Mouse (Mus musculus) heart, postnatal 36 days (tissue): ENCODE measurements at regions not wholly inside any gene's neighbourhood (a gene's known extent, or its start where the extent isn't known, plus 50 kb on each side); places are given as distances from the start of the nearest gene placed in this dataset.

Source experiments
- DNase-seq, 2 experiments: peaks; one replicate each; pipeline ENCODE4 v3.0.0; 2021 to 2022
- intact Hi-C: fragments of 180-260 bp; cut with DNase I; formaldehyde crosslinking; loops from one replicate; pipeline ENCODE4 v1.15.1; 2025

DNA sequence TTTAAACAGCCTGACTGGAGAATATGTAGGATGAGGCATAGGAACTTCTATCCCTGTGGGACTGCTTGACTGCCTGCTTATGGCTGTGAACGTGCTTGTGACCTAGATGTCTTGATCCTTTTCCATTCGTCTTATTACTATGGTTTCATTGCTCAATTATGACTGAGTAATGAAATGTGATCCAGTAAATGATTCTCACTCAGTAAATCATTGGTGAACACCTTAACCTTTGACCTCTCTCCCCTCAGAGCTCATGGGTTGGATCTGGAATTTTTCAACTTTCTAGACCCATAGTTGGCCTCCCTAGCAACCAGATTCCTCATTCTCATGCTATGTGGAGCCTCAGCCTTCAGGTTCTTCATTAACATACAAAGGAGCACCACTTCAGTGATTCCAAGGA is 634.6 kb upstream of the Fam160b2 start:
- intact Hi-C loops, result no loop called here
- no peak for DNase-seq

DNA sequence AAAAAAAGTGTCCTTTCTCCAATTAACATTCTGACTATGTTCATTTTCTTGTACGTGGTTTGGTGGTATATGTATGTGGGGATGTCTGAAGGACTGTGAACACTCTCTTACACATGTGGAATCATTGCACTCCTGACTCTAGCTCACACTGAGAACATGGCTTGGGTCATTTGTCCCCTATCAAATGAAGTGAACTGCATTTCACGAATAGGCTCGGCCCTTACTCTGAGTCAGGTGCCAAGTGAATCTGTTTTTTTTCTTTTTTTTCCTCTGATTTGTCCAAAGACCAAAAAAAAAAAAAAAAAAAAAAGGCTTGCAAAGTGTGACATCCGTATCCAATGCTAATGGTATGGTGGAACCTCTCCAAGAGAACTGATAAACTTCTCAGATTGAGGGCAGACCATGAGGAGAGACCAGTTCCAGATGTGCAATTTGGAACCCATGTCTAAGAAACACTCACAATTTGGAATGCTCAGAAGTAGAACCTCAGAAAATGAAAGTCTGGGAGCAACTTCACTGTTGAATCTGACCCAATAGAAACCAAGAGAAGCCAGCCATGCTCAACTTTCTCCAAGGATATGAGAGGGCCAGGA is 631.7 kb upstream of the Fam160b2 start:
- no peak for DNase-seq

DNA sequence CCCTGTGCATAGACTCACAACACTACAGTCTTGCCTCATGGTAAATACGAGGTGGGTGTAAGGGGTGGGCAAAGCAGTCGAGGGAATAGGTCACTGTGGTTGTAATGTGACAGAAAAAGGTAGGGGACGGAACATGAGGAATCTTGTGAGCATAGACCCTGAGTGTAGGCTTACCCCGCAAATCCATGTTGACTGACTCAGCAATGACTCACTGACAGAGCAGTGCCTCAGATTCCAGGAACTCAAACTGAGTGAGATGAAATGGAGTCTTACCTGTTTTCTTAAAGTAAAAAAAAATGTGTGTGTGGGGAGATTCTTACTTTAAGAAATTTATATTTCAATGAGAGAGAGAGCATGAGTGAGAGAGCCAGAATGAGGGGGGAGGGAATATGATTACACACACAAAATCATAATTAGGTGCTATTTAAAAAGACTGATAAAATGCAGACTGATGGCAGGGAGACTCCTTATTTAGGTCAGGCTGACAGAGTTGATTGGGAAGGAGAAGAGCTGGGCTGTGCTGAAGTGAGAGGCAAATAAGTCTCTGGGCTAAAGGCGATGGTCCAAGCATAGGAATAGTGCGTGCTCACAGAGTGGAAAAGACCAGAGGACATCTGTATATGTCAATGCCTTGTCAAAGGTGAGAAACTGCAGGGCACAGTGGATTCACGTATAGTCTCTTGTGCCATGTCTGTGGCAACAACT is 631.0 kb upstream of the Fam160b2 start:
- intact Hi-C loops, result no loop called here
- no peak for DNase-seq

More for the DNA sequence above, 631.7 kb upstream of the Fam160b2 start:
- intact Hi-C loops, result no loop called here

DNA sequence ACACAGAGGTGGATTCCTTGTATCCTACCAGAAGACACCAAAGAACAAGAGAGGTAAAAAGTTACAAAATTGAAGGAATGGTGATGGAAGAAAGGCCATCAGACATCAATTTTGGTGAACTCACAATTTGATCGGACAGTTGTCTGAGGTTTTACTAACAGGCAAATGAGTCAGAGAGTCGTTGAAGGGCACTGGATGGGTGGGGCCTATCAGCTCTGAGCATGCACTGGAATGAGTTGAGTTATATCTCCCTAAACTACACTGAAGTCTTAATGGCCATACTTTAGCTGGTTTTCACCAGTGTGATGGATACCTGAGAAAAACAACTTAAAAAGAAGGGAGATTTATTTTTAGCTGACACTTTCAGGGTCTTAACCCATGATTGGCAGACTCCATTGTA is 630.3 kb upstream of the Fam160b2 start:
- no peak for DNase-seq
- intact Hi-C loops, result no loop called here

DNA sequence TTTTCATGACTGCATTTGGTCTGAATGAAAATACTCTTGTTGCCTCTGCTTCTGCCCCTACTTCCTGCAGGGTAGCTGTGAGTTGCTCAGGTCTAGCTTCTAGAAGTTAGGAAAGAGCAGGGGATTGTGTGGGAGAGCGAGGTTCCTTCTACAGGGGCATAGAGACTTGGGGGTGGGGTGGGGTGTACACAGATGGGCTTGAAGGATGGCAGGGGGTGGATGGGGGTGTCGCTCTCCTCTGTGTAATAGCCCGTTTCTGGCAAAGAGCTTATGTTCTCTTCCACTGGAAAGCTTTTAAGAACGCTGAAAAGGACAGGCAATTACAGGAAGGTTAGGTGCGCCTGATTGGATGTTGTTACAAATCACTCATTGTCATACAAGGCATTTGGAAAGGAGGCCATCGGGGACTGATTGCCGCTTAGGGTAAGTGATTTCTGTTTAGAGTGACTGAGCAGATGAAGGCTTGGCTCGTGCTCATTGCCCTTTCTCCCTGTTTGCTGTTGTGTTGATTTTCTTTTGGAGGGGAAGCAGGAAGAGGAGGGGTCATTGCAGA is 629.3 kb upstream of the Fam160b2 start:
- intact Hi-C loops, result no loop called here
- no peak for DNase-seq

DNA sequence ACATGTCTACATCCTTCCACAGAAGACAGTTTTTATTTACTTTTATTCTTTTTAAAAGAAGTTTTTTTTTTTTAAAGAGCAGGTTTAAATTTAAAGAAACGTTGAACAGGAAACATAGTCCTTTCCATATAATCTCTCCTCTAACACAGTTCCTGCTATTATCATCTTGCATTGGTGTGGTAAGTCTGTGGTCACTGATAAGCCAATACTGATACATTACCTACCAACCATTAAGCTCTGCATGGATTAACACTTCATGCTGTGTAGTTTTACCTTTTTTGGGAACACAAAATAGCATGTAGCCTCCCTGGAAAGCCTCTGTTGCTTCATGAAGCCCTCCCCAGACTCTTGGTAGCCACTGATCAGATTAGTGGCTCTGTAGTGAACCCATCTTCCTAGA is 617.4 kb upstream of the Fam160b2 start:
- no peak for DNase-seq
- intact Hi-C loops, result no loop called here

DNA sequence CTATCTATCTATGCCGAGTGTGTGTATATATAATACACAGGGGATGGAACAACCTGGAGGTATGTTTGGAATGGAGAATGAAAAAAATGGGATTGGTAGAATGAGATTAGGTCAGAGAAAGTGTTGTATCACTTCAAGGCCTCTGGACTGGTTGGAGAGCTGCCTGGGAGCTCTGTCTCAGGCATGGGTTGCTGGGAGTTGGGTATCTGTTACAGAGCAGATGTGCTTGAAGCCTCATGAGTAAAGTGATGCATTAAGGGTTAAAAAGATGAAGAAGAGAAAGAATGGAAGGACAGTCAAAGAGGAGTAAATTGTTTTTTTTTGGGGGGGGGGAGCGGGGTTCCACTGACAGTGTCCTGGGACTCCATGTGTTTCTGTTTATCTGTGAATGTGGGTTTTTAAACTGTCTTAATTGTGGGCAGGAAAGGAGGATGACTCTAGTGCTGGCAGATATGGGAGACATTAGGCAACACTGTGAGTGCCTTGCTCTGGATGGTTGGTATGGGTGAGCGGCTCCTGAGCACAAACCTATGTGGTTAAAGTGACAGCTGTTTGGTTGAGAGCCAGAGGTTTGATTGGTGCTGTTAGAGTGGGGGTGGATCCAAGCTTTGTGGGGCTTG is 611.8 kb upstream of the Fam160b2 start:
- no peak for DNase-seq
- intact Hi-C loops, result no loop called here

DNA sequence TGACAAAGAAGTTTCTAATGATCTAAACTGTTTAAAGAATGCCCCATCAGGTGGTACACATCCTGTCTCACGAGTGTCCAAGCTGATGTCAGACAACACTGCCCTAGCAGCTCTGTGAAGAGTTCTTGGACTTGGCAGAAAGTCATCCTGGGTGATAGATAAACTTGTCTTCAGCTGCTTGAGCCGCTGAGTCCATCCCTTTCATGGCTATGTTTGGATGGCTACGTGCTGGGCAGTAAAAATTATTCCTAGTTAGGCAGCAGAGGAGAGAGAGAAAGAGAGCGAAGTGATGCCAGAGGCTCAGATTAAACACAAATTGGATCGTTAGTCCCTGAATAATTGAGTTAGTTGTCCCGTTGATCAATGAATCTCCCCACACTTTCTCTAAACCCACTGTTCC is 603.8 kb upstream of the Fam160b2 start:
- no peak for DNase-seq
- intact Hi-C loops, result no loop called here

DNA sequence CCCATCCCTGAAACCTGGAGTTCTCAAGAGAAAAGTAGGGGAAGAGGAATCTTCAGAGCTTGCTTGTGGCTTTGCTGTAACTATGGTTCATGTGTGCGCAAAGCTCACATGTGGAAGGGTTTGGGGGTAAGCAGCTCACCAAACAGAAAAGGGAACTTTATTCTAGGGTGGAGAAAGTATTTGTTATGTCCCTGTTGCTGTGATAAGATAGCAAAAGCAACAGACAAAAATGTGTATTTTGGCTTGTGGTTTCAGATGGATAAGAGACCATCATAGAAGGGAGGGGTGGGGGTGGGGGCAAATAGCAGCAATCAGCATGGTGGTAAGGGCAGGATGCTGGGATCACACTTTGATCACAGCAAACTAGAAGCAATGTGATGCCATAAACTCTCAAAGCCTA is 601.3 kb upstream of the Fam160b2 start:
- no peak for DNase-seq

DNA sequence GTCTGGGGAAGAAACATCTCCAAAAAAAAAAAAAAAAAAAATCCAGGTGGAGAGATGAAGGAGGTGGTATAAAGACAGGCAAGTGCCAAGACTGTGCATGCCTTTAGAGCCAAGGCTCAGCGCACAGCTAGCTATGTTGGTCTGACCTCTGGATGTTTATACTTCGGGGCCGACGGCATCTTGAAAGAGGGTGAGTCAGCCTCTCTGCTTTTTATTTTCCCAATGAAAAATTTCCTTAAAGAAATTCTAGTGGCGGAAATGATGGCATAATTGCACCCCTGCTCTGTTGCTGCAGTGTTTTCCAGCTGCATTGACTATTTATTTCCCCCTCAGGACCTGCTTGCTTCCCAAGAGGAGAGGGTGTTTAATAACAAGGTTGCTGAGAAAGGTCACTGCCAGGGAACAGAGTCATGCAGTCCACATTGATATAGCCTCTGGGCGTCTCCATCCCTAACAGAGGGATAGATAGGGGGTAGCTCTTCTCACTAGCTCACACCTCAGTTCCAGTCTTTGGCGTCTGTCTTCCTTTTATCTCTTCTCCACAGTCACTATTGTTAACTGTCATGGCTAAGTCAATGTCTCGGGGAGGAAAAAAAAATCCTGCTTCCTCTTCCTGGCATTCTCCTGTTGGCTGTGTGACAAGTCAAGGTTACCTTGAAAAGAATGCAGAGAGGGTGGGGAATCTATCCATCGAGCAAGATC is 599.7 kb upstream of the Fam160b2 start:
- no peak for DNase-seq
- intact Hi-C loops, result no loop called here

More for the DNA sequence above, 601.3 kb upstream of the Fam160b2 start:
- intact Hi-C loops, result no loop called here

DNA sequence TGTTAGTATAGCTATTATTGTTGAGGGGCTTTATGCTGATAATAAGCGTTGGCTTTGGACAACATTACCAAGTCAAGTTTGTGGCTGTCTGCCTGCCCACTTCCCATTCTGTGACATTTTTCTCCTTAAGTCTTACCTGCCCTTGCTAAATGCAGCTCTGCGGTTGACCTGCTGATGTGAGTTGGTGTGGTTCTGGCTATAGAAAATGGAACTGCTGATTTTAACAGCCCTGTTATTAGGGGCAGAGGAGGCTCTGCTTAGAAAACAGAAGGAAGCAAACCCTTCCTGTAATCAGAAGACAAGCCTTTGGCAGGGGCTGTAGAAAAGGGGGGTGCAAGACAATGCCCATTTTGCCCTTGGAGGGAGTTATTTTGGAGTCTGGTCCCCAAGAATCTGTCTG is 594.6 kb upstream of the Fam160b2 start:
- intact Hi-C loops, result no loop called here
- no peak for DNase-seq

DNA sequence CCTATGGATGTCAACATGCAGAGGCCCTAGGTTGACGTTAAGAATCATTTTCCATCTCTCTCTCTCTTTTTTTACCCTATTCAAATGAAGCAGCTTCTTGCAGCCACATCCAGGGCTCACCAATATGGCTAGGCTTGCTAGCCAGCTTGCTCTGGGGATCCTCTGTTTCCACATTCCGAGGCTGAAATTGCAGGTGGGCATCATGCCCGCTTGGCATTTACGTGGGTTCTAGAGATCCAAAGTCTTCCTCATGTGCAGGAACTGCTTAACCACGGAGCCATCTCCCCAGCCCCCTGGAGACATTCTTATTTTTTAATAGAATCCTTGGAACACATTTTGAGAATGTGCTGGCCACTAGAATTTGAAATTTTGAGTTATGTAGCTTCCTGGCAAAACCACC is 592.9 kb upstream of the Fam160b2 start:
- no peak for DNase-seq
- intact Hi-C loops, result no loop called here

DNA sequence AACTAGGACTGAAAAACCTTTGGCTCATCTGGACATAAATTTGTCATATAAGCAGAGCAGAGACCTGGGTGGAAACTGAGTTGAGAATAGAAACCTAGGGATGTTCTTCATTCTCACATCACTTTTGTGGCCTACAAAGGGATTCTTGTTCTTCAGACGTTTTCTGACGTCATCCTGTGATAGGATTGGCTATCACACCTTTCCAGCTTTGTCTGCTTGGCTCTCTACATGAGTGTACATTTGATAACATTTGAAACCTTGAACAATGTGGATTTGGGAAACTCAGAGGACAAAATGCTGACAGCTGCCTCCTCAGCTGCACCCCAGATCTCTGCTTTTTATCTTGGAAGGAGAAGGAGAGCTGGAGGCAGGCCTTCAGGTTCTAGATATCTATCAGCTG is 589.7 kb upstream of the Fam160b2 start:
- DNase-seq, result no peak
- intact Hi-C loops, result no loop called here

DNA sequence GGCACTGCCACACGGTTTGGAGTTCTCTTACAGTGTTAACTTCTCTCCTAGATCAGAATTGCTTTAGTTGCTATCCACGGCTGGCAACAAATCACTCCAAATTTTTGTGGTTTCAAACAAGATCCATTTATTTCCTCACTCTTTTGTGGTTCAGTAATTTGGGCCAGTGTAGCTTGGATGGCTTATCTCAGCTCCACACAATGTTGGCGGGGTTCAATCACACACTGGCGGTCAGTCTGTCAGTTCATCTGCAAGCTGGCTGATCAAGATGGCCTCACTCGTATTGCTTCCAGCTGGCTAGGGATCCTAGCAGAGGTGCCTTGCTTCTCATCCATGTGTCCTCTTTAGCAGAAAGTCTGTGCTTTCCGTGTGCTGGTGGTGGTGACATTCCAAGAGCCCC is 577.7 kb upstream of the Fam160b2 start:
- intact Hi-C loops, result no loop called here
- no peak for DNase-seq

DNA sequence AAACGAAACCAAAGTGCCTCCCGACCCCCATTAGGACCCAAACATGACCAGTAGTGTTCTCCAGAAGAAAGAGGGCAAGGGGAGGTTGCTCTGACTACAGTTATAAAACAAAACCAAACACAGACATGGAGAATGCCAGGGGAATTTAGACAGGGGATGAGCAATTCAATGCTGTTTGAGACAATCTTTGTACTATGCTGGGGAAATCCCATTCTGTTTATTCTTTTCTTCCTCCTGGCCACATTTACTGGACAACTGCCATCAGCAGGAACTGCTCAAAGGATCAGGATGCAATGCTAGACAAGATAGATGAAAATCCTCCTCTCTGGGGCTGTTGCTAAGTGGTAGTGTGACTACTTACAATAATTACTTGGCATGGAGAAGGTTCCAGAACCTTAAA is 574.5 kb upstream of the Fam160b2 start:
- intact Hi-C loops, result no loop called here
- no peak for DNase-seq

DNA sequence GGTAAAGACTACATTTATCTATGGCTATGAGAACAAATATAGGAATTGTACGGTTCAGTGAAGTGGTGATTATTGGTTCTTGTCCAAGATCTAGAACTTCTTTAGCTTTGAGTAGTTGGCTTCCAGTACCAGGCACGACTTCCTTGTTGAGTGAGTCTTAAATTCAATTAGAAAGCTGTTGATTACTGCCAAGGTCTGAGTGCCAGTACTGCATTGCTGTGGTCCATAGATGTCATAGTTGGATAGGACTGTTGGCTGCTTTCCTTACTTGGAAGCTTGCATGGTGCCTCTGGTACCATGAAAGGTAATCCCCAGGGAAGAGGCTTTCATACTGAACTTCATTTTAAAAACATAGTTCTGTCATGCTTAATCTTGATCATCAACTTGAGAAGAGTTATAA is 559.9 kb upstream of the Fam160b2 start:
- intact Hi-C loops, result no loop called here

DNA sequence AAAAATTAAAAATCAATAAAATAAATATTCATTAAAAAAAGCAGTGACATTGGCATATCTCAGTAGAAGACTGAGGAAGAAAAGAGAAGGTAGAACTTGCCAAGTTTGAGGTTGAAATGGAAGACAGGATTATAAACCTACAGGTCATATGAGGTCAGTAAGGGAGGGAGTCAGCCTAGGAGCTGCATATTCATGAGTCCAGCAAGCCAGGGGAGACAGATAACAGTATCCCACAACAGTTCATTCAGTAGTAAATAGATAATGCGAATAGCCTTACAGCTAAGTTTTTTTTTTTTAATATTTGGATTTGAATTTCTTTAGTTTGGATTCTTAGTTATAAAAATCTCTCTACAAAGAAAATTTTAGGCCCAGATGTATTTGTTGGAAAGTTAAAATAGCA is 542.8 kb upstream of the Fam160b2 start:
- DNase-seq, result no peak
- intact Hi-C loops, result no loop called here

More for the DNA sequence above, 559.9 kb upstream of the Fam160b2 start:
- no peak for DNase-seq

DNA sequence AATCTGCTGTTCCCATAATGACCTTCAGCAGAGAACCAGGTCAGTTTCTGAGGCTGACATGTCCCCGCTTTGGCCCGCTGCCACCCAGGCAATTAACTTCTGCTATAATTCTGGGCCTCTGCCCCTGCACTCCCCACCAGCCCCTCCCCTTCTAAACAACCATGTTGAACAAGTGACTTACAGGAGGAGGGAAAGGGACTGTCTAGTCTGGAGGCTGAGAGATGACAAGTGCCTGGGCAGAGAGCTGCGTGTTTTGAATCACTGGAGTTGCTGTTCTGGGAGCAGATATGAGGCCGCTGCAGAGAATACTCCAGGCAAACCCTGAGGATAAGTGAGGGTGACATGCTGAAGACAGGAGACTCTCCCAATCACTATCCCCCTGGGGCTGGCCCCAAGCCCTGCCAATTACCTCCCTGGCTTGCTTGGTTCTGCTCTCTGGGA is 530.2 kb upstream of the Fam160b2 start:
- DNase-seq, result peak; percentile 4 to 18
- intact Hi-C loops, result no loop called here

DNA sequence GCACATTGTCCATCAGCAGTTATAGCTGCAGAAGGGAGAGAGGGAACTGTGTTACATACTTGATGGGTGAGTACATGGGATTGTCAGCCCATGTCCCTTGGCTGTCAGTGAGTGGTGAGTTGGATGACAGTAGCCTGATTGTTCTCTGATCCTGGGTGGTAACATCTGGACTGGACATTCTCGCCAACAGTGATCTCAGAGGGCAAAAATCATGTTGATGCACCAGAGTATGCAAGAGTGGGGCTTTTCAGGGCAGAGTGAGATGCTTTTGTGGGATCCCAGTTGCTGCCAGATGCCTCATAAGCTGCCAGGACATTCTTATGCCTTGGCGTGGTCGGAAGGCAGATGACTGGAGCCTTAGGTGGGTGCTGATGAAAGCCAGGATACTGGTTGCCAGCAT is 528.9 kb upstream of the Fam160b2 start:
- peak; percentile 31 to 34 for DNase-seq
- intact Hi-C loops, result no loop called here

DNA sequence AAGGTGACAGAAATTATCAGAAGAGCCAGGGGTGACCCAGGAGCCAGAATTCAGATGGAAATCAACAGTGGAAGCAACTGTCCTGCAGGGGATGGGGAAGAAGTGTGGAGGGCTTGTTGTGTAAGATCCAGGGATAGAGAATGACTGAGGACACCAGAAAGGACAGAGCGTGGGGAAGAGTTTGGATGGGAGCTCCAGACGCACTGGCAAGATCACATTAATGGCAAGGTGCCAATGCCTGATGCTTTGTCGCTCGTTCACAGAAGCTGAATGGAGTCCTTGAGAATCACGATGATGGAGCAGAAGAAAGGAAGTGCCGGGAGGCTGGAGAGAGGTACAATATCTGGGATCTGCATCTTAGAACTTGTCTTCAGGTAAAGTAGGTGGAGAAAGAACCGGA is 519.0 kb upstream of the Fam160b2 start:
- DNase-seq, result no peak
- intact Hi-C loops, result no loop called here

DNA sequence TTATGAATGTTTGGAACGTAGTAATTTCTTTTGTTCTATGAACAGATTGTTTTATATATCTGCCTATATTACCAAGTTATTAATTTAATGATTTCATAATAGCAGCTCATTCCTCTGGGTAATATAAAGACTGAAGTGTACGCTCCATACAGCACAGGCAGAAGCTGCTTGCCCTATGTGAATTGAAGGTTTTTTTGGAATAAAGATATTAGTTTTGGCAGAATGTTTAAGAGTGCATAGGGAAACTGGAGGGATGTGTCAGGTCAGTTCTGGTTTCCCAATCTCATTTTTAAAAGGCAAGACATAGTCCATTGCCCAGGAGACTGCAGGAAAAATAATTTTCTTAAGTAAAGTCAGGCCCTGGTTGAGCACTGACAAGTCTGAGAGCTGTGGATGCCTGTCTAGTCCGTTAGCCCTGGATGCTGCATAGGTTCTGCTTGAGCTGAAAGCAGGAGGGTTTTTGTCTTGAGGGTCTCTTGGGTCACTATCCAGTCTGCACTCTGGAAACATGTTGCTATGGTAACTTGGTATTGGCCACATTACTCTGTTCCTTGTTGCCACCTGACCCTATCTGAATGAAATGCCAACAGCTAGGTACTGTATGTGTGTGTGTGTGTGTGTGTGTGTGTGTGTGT is 516.3 kb upstream of the Fam160b2 start:
- intact Hi-C loops, result no loop called here

More for the DNA sequence above, 516.3 kb upstream of the Fam160b2 start:
- DNase-seq, result no peak
